In the genomic region with DNA sequence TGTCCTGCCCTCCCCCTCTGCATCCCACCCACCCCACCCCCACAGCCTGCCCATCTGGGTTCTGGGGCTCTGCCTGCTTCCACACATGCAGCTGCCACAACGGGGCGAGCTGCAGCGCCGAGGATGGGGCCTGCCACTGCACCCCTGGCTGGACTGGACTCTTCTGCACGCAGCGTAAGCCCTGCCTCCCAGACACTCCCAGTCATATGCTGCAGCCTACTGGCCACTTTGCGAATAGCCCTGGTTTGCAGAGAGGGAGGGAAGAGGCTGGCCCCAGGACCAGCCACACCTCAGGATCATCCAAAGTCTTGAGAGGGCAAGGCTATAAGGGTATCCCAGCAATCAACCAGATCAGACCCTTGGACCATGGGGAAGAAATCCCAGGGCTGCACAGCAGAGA, we compare ENCODE assay signal across 9 mouse cellular contexts. TPM values are rescaled to one million over a fixed set of nuclear protein-coding genes. Genes with fewer than 3 reads are reported as not detected.
DNase-seq lines count a peak whose midpoint lies in the region; ATAC-seq and TF ChIP-seq lines count a peak whose summit lies in the region.
"Had no signal": no experiment of that assay in that cellular context is flagged by ENCODE, and none has a peak within 500 bp of the region (broad histone marks: within the 10 kb centered on the region; RNA-seq: fewer than 3 reads in every experiment).

No protein-coding gene starts in this region.

- intact Hi-C loops in heart, adult 2 months (cut with DNase I) = loop anchor here (2.0 kb wide), 1 partner anchor 344 kb away; no protein-coding TSS in a partner anchor

- no peaks in the 10 kb centered on the region for H3K79me2 ChIP-seq in heart, adult 2 months (replicated peaks; ENCODE audit: control insufficient read depth, insufficient read depth, low read length)

- no peak overlapping the region for H3K4me3 ChIP-seq in heart, adult 2 months
- no peak overlapping the region for H3K4me3 ChIP-seq in heart, embryonic 11.5 days (ENCODE audit: low read depth, low read length)
- H3K4me3 ChIP-seq in limb, embryonic 11.5 days (ENCODE audit: low read depth, low read length) = no peak overlapping the region
- no peak overlapping the region for H3K4me3 ChIP-seq in midbrain, embryonic 12.5 days
- no peak overlapping the region for H3K4me3 ChIP-seq in stomach, embryonic 16.5 days (replicated peaks; ENCODE audit: low read length)

- H3K9ac ChIP-seq in heart, adult 2 months (ENCODE audit: low read depth, low read length) = no peak overlapping the region
- no peak overlapping the region for H3K9ac ChIP-seq in heart, embryonic 11.5 days (ENCODE audit: low read depth, low read length)
- H3K9ac ChIP-seq in limb, embryonic 11.5 days (ENCODE audit: low read length) = no peak overlapping the region
- H3K9ac ChIP-seq in midbrain, embryonic 12.5 days (replicated peaks) = no peak overlapping the region; the same call in 1 of the 2 replicates
- no peak overlapping the region; the same call in 1 of the 2 replicates for H3K9ac ChIP-seq in stomach, embryonic 16.5 days (ENCODE audit: low read length)

- TF ChIP-seq POLR2A in heart, adult 2 months (IDR thresholded peaks at IDR 0.05; ENCODE audit: insufficient read depth, low read depth, low read length) = no peak

- H3K4me2 ChIP-seq in heart, embryonic 11.5 days = no peak overlapping the region
- H3K4me2 ChIP-seq in limb, embryonic 11.5 days (ENCODE audit: low read depth, severe bottlenecking) = no peak overlapping the region
- H3K4me2 ChIP-seq in midbrain, embryonic 12.5 days (replicated peaks) = no peak overlapping the region
- H3K4me2 ChIP-seq in stomach, embryonic 16.5 days (ENCODE audit: low read depth, low read length) = no peak overlapping the region

- no peaks in the 10 kb centered on the region for H3K27me3 ChIP-seq in heart, adult 2 months (ENCODE audit: control insufficient read depth, insufficient read depth, low read length)
- no peaks in the 10 kb centered on the region for H3K27me3 ChIP-seq in heart, embryonic 11.5 days (ENCODE audit: control insufficient read depth, insufficient read depth, low read length)
- no peaks in the 10 kb centered on the region for H3K27me3 ChIP-seq in limb, embryonic 11.5 days (ENCODE audit: control insufficient read depth, insufficient read depth, low read length)
- H3K27me3 ChIP-seq in midbrain, embryonic 12.5 days = no peaks in the 10 kb centered on the region; the same call in 1 of the 2 replicates
- H3K27me3 ChIP-seq in stomach, embryonic 16.5 days (ENCODE audit: control insufficient read depth, insufficient read depth, low read length) = no peaks in the 10 kb centered on the region
- H3K27me3 ChIP-seq: Patski had no signal

- peak; percentile 73 for TF ChIP-seq CTCF in heart, adult 2 months (IDR thresholded peaks at IDR 0.05)

- no peak for TF ChIP-seq EP300 in heart, adult 2 months (IDR thresholded peaks at IDR 0.05; ENCODE audit: insufficient read depth, low read depth, low read length)

- WGBS in heart, adult 2 months = 17% methylated on average over 7 of the region's 7 CpGs
- WGBS in heart, embryonic 11.5 days (ENCODE audit: insufficient replicate concordance) = 5% methylated on average over 7 of the region's 7 CpGs
- 7% methylated on average over 7 of the region's 7 CpGs for WGBS in limb, embryonic 11.5 days
- WGBS in midbrain, embryonic 12.5 days = 3% methylated on average over 7 of the region's 7 CpGs
- WGBS in stomach, embryonic 16.5 days = 5% methylated on average over 7 of the region's 7 CpGs

- DNase-seq in heart, adult 2 months = peak; percentile 26 to 46
- DNase-seq in adrenal gland, postnatal 4 days (ENCODE audit: low spot score in 2 of 2) = peak; percentile 32 to 43
- DNase-seq in induced T-regulatory cell, adult 2 months (ENCODE audit: low read depth) = peak; percentile 42
- peak; percentile 80 for DNase-seq in limb, embryonic 11.5 days (ENCODE audit: low spot score)

- H3K9me3 ChIP-seq in heart, embryonic 11.5 days (replicated peaks; ENCODE audit: control insufficient read depth, low read length) = no peaks in the 10 kb centered on the region
- H3K9me3 ChIP-seq in limb, embryonic 11.5 days (ENCODE audit: control insufficient read depth, low read length) = no peaks in the 10 kb centered on the region
- no peaks in the 10 kb centered on the region for H3K9me3 ChIP-seq in midbrain, embryonic 12.5 days
- H3K9me3 ChIP-seq in stomach, embryonic 16.5 days (replicated peaks; ENCODE audit: control insufficient read depth, low read length) = no peaks in the 10 kb centered on the region

- no peak for ATAC-seq in heart, embryonic 11.5 days (replicated peaks; ENCODE audit: insufficient number of reproducible peaks, low FRiP score, low TSS enrichment)
- ATAC-seq in erythroblast, adult 5-6 weeks (replicated peaks; ENCODE audit: low FRiP score, poor library complexity, severe bottlenecking) = 0 out of 2 replicates have a peak, but pooled peaks have one; percentile 37
- ATAC-seq in limb, embryonic 11.5 days (ENCODE audit: insufficient number of reproducible peaks, low FRiP score, low TSS enrichment, low read depth) = no peak
- peak; percentile 52; the same call in 1 of the 2 replicates for ATAC-seq in midbrain, embryonic 12.5 days (ENCODE audit: low FRiP score, low read depth)
- ATAC-seq in stomach, embryonic 16.5 days (ENCODE audit: insufficient read depth, low FRiP score) = peak; percentile 23; the same call in 1 of the 2 replicates
- ATAC-seq: Patski had no signal

- H3K36me3 ChIP-seq in heart, adult 2 months (ENCODE audit: control insufficient read depth, insufficient read depth, low read length) = no peaks in the 10 kb centered on the region
- H3K36me3 ChIP-seq in heart, embryonic 11.5 days (ENCODE audit: control insufficient read depth, insufficient read depth, low read length) = peaks cover 6% of the 10 kb centered on the region; the same call in 1 of the 2 replicates
- H3K36me3 ChIP-seq in limb, embryonic 11.5 days (ENCODE audit: control insufficient read depth, insufficient read depth, low read length) = no peaks in the 10 kb centered on the region
- H3K36me3 ChIP-seq in midbrain, embryonic 12.5 days = 0 out of 2 replicates have a peak, but pooled peaks cover 12% of the 10 kb centered on the region
- no peaks in the 10 kb centered on the region for H3K36me3 ChIP-seq in stomach, embryonic 16.5 days (ENCODE audit: control insufficient read depth, insufficient read depth, low read length)

- H3K4me1 ChIP-seq in heart, adult 2 months (ENCODE audit: control insufficient read depth, insufficient read depth, low read length) = no peaks in the 10 kb centered on the region
- peaks cover 4% of the 10 kb centered on the region; the same call in 1 of the 2 replicates for H3K4me1 ChIP-seq in heart, embryonic 11.5 days (ENCODE audit: control insufficient read depth, insufficient read depth, low read length)
- H3K4me1 ChIP-seq in limb, embryonic 11.5 days (ENCODE audit: control insufficient read depth, insufficient read depth, low read length) = peaks cover 8% of the 10 kb centered on the region; the same call in 1 of the 2 replicates
- H3K4me1 ChIP-seq in midbrain, embryonic 12.5 days = peaks cover 6% of the 10 kb centered on the region; the same call in 1 of the 2 replicates
- peaks cover 7% of the 10 kb centered on the region for H3K4me1 ChIP-seq in stomach, embryonic 16.5 days (ENCODE audit: control insufficient read depth, insufficient read depth, low read length)

- no peak overlapping the region for H3K27ac ChIP-seq in heart, adult 2 months
- no peak overlapping the region for H3K27ac ChIP-seq in heart, embryonic 11.5 days (ENCODE audit: low read depth, low read length)
- no peak overlapping the region for H3K27ac ChIP-seq in limb, embryonic 11.5 days (replicated peaks; ENCODE audit: low read depth, low read length)
- H3K27ac ChIP-seq in midbrain, embryonic 12.5 days (replicated peaks) = no peak overlapping the region
- H3K27ac ChIP-seq in stomach, embryonic 16.5 days (ENCODE audit: low read length) = peak overlapping the region; percentile 29; the same call in 1 of the 2 replicates

RNA-seq across cellular contexts. Expression of gene Rab11a, which starts 46.4 kb away (rescaled TPM):
- total RNA-seq in heart, adult 2 months (2021) = 100 to 1,000 TPM; 154 to 162 TPM
- polyA plus RNA-seq in heart, adult 2 months (2012; rRNA removed) = 79.0 and 140 TPM in 2 replicates
- 360 and 376 TPM in 2 replicates for polyA plus RNA-seq in heart, embryonic 11.5 days (2014; fragmentation: Nextera tagmentation; extraction: Ambion mirVana)
- 100 to 1,000 TPM; 304 to 332 TPM for total RNA-seq in adrenal gland, postnatal 4 days (2021)
- total RNA-seq in erythroblast, adult 5-6 weeks (2015; ENCODE audit: low replicate concordance) = 49.9 and 65.9 TPM in 2 replicates
- total RNA-seq in erythroblast, adult 5-6 weeks (2017; ENCODE audit: low replicate concordance) = 63.1 and 76.4 TPM in 2 replicates
- polyA plus RNA-seq in limb, embryonic 11.5 days (2014; fragmentation: Nextera tagmentation; extraction: Ambion mirVana) = 222 and 252 TPM in 2 replicates
- polyA plus RNA-seq in midbrain, embryonic 12.5 days (2016; fragmentation: Nextera tagmentation; extraction: Ambion mirVana) = 304 and 308 TPM in 2 replicates
- 535 and 653 TPM in 2 replicates for polyA plus RNA-seq in stomach, embryonic 16.5 days (2015; fragmentation: Nextera tagmentation; extraction: Ambion mirVana)

Comparison
In these comparisons a context has a peak if more than half of its experiments do, and no peak if none do; other contexts are left out.
1. ATAC-seq: peak in erythroblast, adult 5-6 weeks (single experiment), midbrain, embryonic 12.5 days (single experiment) and stomach, embryonic 16.5 days (single experiment); none in heart, embryonic 11.5 days (single experiment) and limb, embryonic 11.5 days (single experiment).
2. Peak in every context shown above with its lines, with median percentiles within 50 percentile points of each other: DNase-seq.